Mouse (Mus musculus): Measurements from ENCODE around the gene Gja8. TPM values are rescaled to one million over a fixed set of nuclear protein-coding genes. Genes with fewer than 3 reads are reported as not detected.

The Gja8 gene
- polyA plus RNA-seq (2014; fragmentation: Nextera tagmentation; extraction: Ambion mirVana), result not detected in 2 replicates

GRCm38 (mm10) chr3:96925920-96926319, at the start of gene Gja8:
Gene Gja8 (minus strand): TSS chr3:96926020.
- WGBS, result 69% methylated on average over 6 of the region's 6 CpGs
- Histone ChIP-seq H3K36me3 (ENCODE audit: control insufficient read depth, insufficient read depth, low read length) (no peaks in the 10 kb centered on the region), H3K4me1 (replicated peaks; ENCODE audit: control insufficient read depth, insufficient read depth, low read length) (peaks cover 1% of the 10 kb centered on the region; the same call in 1 of the 2 replicates), H3K9ac (ENCODE audit: low read depth, low read length) (no peak within 1 kb of the TSS), H3K27me3 (ENCODE audit: control insufficient read depth, insufficient read depth, low read length) (no peaks in the 10 kb centered on the region), H3K27ac (ENCODE audit: low read depth, low read length) (no peak within 1 kb of the TSS), H3K4me2 (replicated peaks; ENCODE audit: low read depth, low read length) (no peak within 1 kb of the TSS), H3K4me3 (ENCODE audit: low read depth, low read length) (no peak within 1 kb of the TSS), H3K9me3 (ENCODE audit: control insufficient read depth, low read length) (no peaks in the 10 kb centered on the region)
- no peak for ATAC-seq (ENCODE audit: low FRiP score)
- no peak for DNase-seq (ENCODE audit: low spot score)

DNA sequence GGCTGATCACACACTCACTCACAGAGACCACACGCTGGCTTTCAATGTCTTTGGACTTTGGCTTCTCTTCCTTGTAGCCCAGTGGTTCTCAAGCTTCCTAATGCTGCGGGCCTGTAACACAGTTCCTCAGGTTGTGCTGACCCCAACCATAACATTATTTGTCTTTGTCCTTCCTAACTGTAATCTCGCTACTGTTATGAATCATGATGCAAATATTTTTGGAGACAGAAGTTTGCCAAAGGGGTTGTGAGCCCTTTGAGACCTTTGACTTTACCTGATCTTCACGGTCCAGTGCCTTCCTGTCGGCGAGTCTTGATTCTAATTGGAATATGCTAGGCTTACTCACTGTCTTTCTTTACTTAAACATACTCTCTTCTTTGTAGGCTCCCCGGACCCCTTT, 48.6 kb upstream of the Gja8 start:
- WGBS, result 85% methylated on average over 7 of the region's 7 CpGs
- Histone ChIP-seq H3K9me3 (ENCODE audit: control insufficient read depth, low read length) (no peaks in the 10 kb centered on the region), H3K4me3 (ENCODE audit: low read depth, low read length) (no peak overlapping the region), H3K4me2 (replicated peaks; ENCODE audit: low read depth, low read length) (no peak overlapping the region), H3K9ac (ENCODE audit: low read depth, low read length) (no peak overlapping the region), H3K27me3 (ENCODE audit: control insufficient read depth, insufficient read depth, low read length) (no peaks in the 10 kb centered on the region), H3K4me1 (replicated peaks; ENCODE audit: control insufficient read depth, insufficient read depth, low read length) (no peaks in the 10 kb centered on the region), H3K27ac (ENCODE audit: low read depth, low read length) (no peak overlapping the region), H3K36me3 (ENCODE audit: control insufficient read depth, insufficient read depth, low read length) (no peaks in the 10 kb centered on the region)
- no peak for ATAC-seq (ENCODE audit: low FRiP score)
- no peak for DNase-seq (ENCODE audit: low spot score)

- no peak overlapping the region for H3K27ac ChIP-seq (ENCODE audit: low read depth, low read length)
- no peak for ATAC-seq (ENCODE audit: low FRiP score)
- no peak overlapping the region for H3K9ac ChIP-seq (ENCODE audit: low read depth, low read length)
- no peaks in the 10 kb centered on the region for H3K4me1 ChIP-seq (replicated peaks; ENCODE audit: control insufficient read depth, insufficient read depth, low read length)
- H3K4me3 ChIP-seq (ENCODE audit: low read depth, low read length), result no peak overlapping the region
- no peaks in the 10 kb centered on the region for H3K27me3 ChIP-seq (ENCODE audit: control insufficient read depth, insufficient read depth, low read length)
- WGBS, result 59% methylated on average over 7 of the region's 7 CpGs
- no peaks in the 10 kb centered on the region for H3K36me3 ChIP-seq (ENCODE audit: control insufficient read depth, insufficient read depth, low read length)
- DNase-seq (ENCODE audit: low spot score), result no peak
- H3K9me3 ChIP-seq (ENCODE audit: control insufficient read depth, low read length), result no peaks in the 10 kb centered on the region
- H3K4me2 ChIP-seq (replicated peaks; ENCODE audit: low read depth, low read length), result no peak overlapping the region
These were observed 45.2 kb upstream of the Gja8 start for GRCm38 (mm10) chr3:96970986-96971385.

DNA sequence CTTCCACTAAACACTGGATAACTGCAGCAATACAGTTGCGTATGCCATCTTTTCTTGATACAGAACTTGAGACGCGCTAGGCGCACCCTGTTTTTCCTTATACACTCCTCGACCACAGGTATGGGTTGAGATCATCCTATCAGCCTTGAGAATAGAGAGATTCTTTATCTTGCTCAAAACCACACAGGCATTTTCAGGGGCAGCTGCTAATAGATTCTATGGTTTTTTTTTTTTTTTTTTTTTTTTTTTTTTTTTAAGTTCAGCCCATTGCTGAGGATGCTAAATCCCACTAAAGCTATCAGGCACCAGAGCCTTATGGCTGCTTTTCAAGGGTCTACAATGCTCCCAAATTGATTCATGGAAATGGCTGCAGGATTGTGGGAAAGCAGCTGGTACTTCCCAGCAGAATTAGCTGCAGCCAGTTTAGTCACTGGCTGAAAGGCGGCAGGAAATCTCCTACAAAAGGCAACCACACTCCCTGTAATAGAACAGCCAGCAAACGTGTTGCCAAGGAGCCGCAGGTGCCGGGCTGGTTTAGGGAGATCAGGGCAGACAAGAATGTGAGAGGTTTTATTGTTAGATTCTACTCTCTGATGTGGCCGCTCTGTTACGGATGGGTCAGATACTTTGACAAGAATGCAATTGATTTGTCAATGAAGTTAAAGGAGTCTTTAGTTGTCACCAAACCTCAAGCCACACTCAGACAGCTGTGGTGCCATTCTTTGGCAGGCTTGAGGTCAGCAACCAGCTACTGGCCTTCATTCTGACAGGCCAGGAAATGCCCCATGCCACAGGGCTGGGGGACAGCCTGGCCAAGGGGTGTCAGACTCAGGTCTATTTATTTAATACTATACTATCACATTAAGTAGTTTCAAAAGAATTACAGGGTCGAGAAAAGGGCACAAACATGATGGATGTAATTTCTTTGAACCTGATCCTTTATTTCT, 37.5 kb upstream of the Gja8 start:
- DNase-seq (ENCODE audit: low spot score) (peak; percentile 20), ATAC-seq (ENCODE audit: low FRiP score) (no peak)
- no peak overlapping the region for H3K27ac ChIP-seq (ENCODE audit: low read depth, low read length)
- no peaks in the 10 kb centered on the region for H3K36me3 ChIP-seq (ENCODE audit: control insufficient read depth, insufficient read depth, low read length)
- H3K4me1 ChIP-seq (replicated peaks; ENCODE audit: control insufficient read depth, insufficient read depth, low read length), result no peaks in the 10 kb centered on the region
- no peaks in the 10 kb centered on the region for H3K9me3 ChIP-seq (ENCODE audit: control insufficient read depth, low read length)
- no peak overlapping the region for H3K4me3 ChIP-seq (ENCODE audit: low read depth, low read length)
- H3K27me3 ChIP-seq (ENCODE audit: control insufficient read depth, insufficient read depth, low read length), result no peaks in the 10 kb centered on the region
- H3K4me2 ChIP-seq (replicated peaks; ENCODE audit: low read depth, low read length), result no peak overlapping the region
- WGBS, result 64% methylated on average over 12 of the region's 12 CpGs
- H3K9ac ChIP-seq (ENCODE audit: low read depth, low read length), result no peak overlapping the region

GRCm38 (mm10) chr3:96960597-96960996, 34.8 kb upstream of the Gja8 start:
- DNase-seq (ENCODE audit: low spot score), result no peak

DNA sequence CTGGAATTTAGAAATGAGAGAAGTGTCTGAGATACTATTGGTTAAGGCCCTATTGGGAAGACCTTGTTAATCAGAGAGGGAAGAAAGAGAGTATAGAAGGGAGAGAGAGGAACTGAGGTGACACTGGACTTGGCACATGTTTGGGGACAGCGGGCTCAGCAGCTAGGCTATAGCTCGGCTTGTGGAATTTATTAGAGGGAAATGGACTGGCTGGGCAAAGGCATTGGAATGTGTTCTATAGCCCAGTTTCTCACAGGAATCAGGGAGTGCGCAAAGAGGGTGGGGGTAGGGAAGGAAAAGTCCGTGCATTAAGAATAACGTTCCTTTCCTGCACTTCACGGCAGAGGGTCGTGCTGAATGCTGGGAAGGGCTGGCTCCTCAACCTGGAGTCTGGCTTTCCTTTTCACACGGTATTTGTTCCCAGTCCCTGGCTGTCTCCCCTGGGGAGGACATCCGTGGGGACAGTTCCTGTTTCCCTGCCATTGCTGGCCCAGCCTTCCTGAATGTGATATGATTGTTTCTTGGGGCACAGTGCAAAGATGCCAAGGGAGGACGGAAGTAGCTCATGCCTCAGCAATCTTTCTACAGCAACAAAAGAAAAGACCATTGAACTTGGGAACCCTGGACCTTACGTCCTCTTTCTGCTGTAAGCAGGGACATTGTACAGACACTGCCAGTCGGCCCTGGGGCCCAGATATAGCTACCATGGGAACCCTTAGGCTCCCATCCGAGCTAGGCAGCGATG, 27.8 kb upstream of the Gja8 start:
- peak; percentile 6 for DNase-seq (ENCODE audit: low spot score)
- H3K27me3 ChIP-seq (ENCODE audit: control insufficient read depth, insufficient read depth, low read length), result no peaks in the 10 kb centered on the region
- no peaks in the 10 kb centered on the region for H3K4me1 ChIP-seq (replicated peaks; ENCODE audit: control insufficient read depth, insufficient read depth, low read length)
- no peak overlapping the region for H3K4me2 ChIP-seq (replicated peaks; ENCODE audit: low read depth, low read length)
- 58% methylated on average over 14 of the region's 14 CpGs for WGBS
- no peaks in the 10 kb centered on the region for H3K36me3 ChIP-seq (ENCODE audit: control insufficient read depth, insufficient read depth, low read length)
- no peak overlapping the region for H3K27ac ChIP-seq (ENCODE audit: low read depth, low read length)
- H3K9ac ChIP-seq (ENCODE audit: low read depth, low read length), result no peak overlapping the region
- no peak for ATAC-seq (ENCODE audit: low FRiP score)
- no peaks in the 10 kb centered on the region for H3K9me3 ChIP-seq (ENCODE audit: control insufficient read depth, low read length)
- H3K4me3 ChIP-seq (ENCODE audit: low read depth, low read length), result no peak overlapping the region

More at GRCm38 (mm10) chr3:96960597-96960996, 34.8 kb upstream of the Gja8 start:
- H3K9ac ChIP-seq (ENCODE audit: low read depth, low read length), result no peak overlapping the region
- no peaks in the 10 kb centered on the region for H3K9me3 ChIP-seq (ENCODE audit: control insufficient read depth, low read length)
- H3K27ac ChIP-seq (ENCODE audit: low read depth, low read length), result no peak overlapping the region
- no peak for ATAC-seq (ENCODE audit: low FRiP score)
- no peaks in the 10 kb centered on the region for H3K4me1 ChIP-seq (replicated peaks; ENCODE audit: control insufficient read depth, insufficient read depth, low read length)
- H3K4me2 ChIP-seq (replicated peaks; ENCODE audit: low read depth, low read length), result no peak overlapping the region
- WGBS, result 58% methylated on average over 8 of the region's 8 CpGs
- no peaks in the 10 kb centered on the region for H3K27me3 ChIP-seq (ENCODE audit: control insufficient read depth, insufficient read depth, low read length)
- no peak overlapping the region for H3K4me3 ChIP-seq (ENCODE audit: low read depth, low read length)
- no peaks in the 10 kb centered on the region for H3K36me3 ChIP-seq (ENCODE audit: control insufficient read depth, insufficient read depth, low read length)

DNA sequence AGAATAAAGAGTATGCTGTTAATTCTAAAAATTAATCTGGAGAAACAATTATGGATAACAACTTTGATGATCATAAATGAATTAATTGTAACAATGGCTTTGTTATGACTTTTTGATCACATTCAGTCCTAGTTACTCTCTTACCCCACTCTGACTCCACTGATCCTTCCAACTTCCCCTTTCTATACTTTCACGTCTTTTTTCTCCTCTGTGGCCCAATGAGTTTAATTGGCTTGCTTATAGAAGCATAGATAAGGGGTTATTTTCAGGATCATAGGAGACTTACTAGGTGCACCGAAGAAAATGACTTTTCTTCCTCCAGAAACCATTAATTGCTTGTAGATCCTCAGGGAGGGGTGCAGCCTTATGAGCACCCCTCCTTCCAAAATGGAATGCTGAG, 16.9 kb upstream of the Gja8 start:
- no peak overlapping the region for H3K4me2 ChIP-seq (replicated peaks; ENCODE audit: low read depth, low read length)
- 89% methylated on average over 2 of the region's 2 CpGs for WGBS
- no peak overlapping the region for H3K27ac ChIP-seq (ENCODE audit: low read depth, low read length)
- H3K4me3 ChIP-seq (ENCODE audit: low read depth, low read length), result no peak overlapping the region
- ATAC-seq (ENCODE audit: low FRiP score) (no peak), DNase-seq (ENCODE audit: low spot score) (no peak)
- peaks cover 3% of the 10 kb centered on the region; the same call in 1 of the 2 replicates for H3K4me1 ChIP-seq (replicated peaks; ENCODE audit: control insufficient read depth, insufficient read depth, low read length)
- H3K9me3 ChIP-seq (ENCODE audit: control insufficient read depth, low read length), result no peaks in the 10 kb centered on the region
- H3K27me3 ChIP-seq (ENCODE audit: control insufficient read depth, insufficient read depth, low read length), result no peaks in the 10 kb centered on the region
- no peaks in the 10 kb centered on the region for H3K36me3 ChIP-seq (ENCODE audit: control insufficient read depth, insufficient read depth, low read length)
- no peak overlapping the region for H3K9ac ChIP-seq (ENCODE audit: low read depth, low read length)

- no peak overlapping the region for H3K4me3 ChIP-seq (ENCODE audit: low read depth, low read length)
- H3K27me3 ChIP-seq (ENCODE audit: control insufficient read depth, insufficient read depth, low read length), result no peaks in the 10 kb centered on the region
- peak; percentile 97 for DNase-seq (ENCODE audit: low spot score)
- H3K4me2 ChIP-seq (replicated peaks; ENCODE audit: low read depth, low read length), result no peak overlapping the region
- H3K36me3 ChIP-seq (ENCODE audit: control insufficient read depth, insufficient read depth, low read length), result no peaks in the 10 kb centered on the region
- H3K27ac ChIP-seq (ENCODE audit: low read depth, low read length), result no peak overlapping the region
- no peaks in the 10 kb centered on the region for H3K9me3 ChIP-seq (ENCODE audit: control insufficient read depth, low read length)
- peaks cover 5% of the 10 kb centered on the region; the same call in 1 of the 2 replicates for H3K4me1 ChIP-seq (replicated peaks; ENCODE audit: control insufficient read depth, insufficient read depth, low read length)
- 12% methylated on average over 11 of the region's 11 CpGs for WGBS
- H3K9ac ChIP-seq (ENCODE audit: low read depth, low read length), result no peak overlapping the region
- peak; percentile 76 for ATAC-seq (ENCODE audit: low FRiP score)
These were observed 12.9 kb upstream of the Gja8 start for GRCm38 (mm10) chr3:96938738-96939137.

Measured in hindbrain, embryonic 11.5 days (tissue).